17 mouse cellular contexts compared by ENCODE assay signal in genomic region chr17:49258496-49258895, GRCm38 (mm10).
A peak's percentile ranks its signal among the peaks of the same experiment; 100 is the strongest.
DNase-seq lines count a peak whose midpoint lies in the region; ATAC-seq and TF ChIP-seq lines count a peak whose summit lies in the region.
"Had no signal": no experiment of that assay in that cellular context is flagged by ENCODE, and none has a peak within 500 bp of the region (broad histone marks: within the 10 kb centered on the region; RNA-seq: fewer than 3 reads in every experiment).

No protein-coding gene starts in this region.

- no peak for TF ChIP-seq EP300 in lung, postnatal 0 days (IDR thresholded peaks at IDR 0.05)

- H3K27ac ChIP-seq in kidney, adult 2 months (ENCODE audit: insufficient read depth, low read depth, low read length) = no peak overlapping the region
- H3K27ac ChIP-seq in lung, postnatal 0 days (ENCODE audit: low read length) = no peak overlapping the region
- H3K27ac ChIP-seq: forebrain, embryonic 15.5 days; liver, embryonic 13.5 days had no signal

- intact Hi-C loops in gastrocnemius, postnatal 14 days (cut with DNase I; ENCODE audit: low total_unique reads) = no loop called here

- H3K9ac ChIP-seq in lung, postnatal 0 days (replicated peaks; ENCODE audit: low read depth) = no peak overlapping the region
- H3K9ac ChIP-seq: forebrain, embryonic 15.5 days; heart, embryonic 12.5 days; liver, embryonic 13.5 days had no signal

- in situ Hi-C loops in Patski (cut with MboI; ENCODE audit: low pct_unique_long_range_greater_than_20kb) = loop anchor here (25.0 kb wide), 1 partner anchor 629 kb away; no protein-coding TSS in a partner anchor

- CTCF ChIA-PET in Patski (lab: Charles Lee) = no interaction called here

- no peaks in the 10 kb centered on the region for H3K4me1 ChIP-seq in kidney, adult 2 months (ENCODE audit: control insufficient read depth, insufficient read depth, low read length)
- no peaks in the 10 kb centered on the region for H3K4me1 ChIP-seq in lung, postnatal 0 days (ENCODE audit: insufficient read depth, low read depth, low read length)
- H3K4me1 ChIP-seq: heart, embryonic 12.5 days; liver, embryonic 13.5 days had no signal

- no peak for TF ChIP-seq POLR2A in kidney, adult 2 months (IDR thresholded peaks at IDR 0.05; ENCODE audit: low read depth, low read length)

- no peak for DNase-seq in kidney, adult 2 months
- DNase-seq in kidney, postnatal 36 days = no peak
- DNase-seq in lung, postnatal 0 days (ENCODE audit: low spot score) = no peak
- DNase-seq in lung, postnatal 14 days = no peak
- no peak for DNase-seq in Patski (ENCODE audit: low read depth, low spot score)
- no peak for DNase-seq in right cerebral cortex, postnatal 25 days
- no peak for DNase-seq in gastrocnemius, postnatal 14 days
- DNase-seq: adrenal gland, adult 8-10 months; cerebellum, adult 9-10 months; gastrocnemius, postnatal 25 days; kidney, postnatal 10 days; liver, embryonic 13.5 days; midbrain, embryonic 14.5 days had no signal

- H3K9me3 ChIP-seq in lung, postnatal 0 days (ENCODE audit: low read length) = no peaks in the 10 kb centered on the region
- H3K9me3 ChIP-seq: forebrain, embryonic 15.5 days; liver, embryonic 13.5 days had no signal

- POLR2A ChIA-PET in Patski (lab: Charles Lee) = no interaction called here

- TF ChIP-seq CTCF in kidney, adult 2 months (conservative IDR thresholded peaks at IDR 0.05; ENCODE audit: insufficient read depth, insufficient read length, low read depth, low read length) = peak; percentile 27; the same call in 1 of the 2 replicates
- TF ChIP-seq CTCF in lung, postnatal 0 days (IDR thresholded peaks at IDR 0.05) = peak; percentile 40
- peak; percentile 34 for TF ChIP-seq CTCF in Patski (IDR thresholded peaks at IDR 0.05)

- no peaks in the 10 kb centered on the region for H3K27me3 ChIP-seq in kidney, adult 2 months (replicated peaks; ENCODE audit: control insufficient read depth, insufficient read depth, low read length)
- H3K27me3 ChIP-seq in lung, postnatal 0 days (replicated peaks; ENCODE audit: insufficient read depth, low read length) = no peaks in the 10 kb centered on the region
- H3K27me3 ChIP-seq in Patski = no peaks in the 10 kb centered on the region
- H3K27me3 ChIP-seq: forebrain, embryonic 15.5 days; liver, embryonic 13.5 days had no signal

- no peaks in the 10 kb centered on the region for H3K36me3 ChIP-seq in kidney, adult 2 months (ENCODE audit: control insufficient read depth, insufficient read depth, low read length)
- H3K36me3 ChIP-seq in lung, postnatal 0 days (ENCODE audit: insufficient read depth, low read length) = no peaks in the 10 kb centered on the region
- H3K36me3 ChIP-seq: forebrain, embryonic 15.5 days; heart, embryonic 12.5 days; liver, embryonic 13.5 days had no signal

- no peak overlapping the region for H3K4me3 ChIP-seq in kidney, adult 2 months (ENCODE audit: insufficient read depth, low read depth, low read length)
- H3K4me3 ChIP-seq in lung, postnatal 0 days (ENCODE audit: low read depth, low read length) = no peak overlapping the region
- H3K4me3 ChIP-seq: forebrain, embryonic 15.5 days; heart, embryonic 12.5 days; liver, embryonic 13.5 days had no signal

- no peak for ATAC-seq in lung, postnatal 0 days
- no peak for ATAC-seq in Patski
- ATAC-seq: CD4-positive, CD25-positive, alpha-beta regulatory T cell, adult 4 months; forebrain, embryonic 15.5 days; inflammation-experienced regulatory T-cells, adult 6 months had no signal

- H3K4me2 ChIP-seq in lung, postnatal 0 days (replicated peaks; ENCODE audit: low read depth, low read length) = no peak overlapping the region
- H3K4me2 ChIP-seq: forebrain, embryonic 15.5 days; heart, embryonic 12.5 days; liver, embryonic 13.5 days had no signal
